Mouse (Mus musculus): ENCODE data around the gene Pou4f2.

Gene Pou4f2

DNA sequence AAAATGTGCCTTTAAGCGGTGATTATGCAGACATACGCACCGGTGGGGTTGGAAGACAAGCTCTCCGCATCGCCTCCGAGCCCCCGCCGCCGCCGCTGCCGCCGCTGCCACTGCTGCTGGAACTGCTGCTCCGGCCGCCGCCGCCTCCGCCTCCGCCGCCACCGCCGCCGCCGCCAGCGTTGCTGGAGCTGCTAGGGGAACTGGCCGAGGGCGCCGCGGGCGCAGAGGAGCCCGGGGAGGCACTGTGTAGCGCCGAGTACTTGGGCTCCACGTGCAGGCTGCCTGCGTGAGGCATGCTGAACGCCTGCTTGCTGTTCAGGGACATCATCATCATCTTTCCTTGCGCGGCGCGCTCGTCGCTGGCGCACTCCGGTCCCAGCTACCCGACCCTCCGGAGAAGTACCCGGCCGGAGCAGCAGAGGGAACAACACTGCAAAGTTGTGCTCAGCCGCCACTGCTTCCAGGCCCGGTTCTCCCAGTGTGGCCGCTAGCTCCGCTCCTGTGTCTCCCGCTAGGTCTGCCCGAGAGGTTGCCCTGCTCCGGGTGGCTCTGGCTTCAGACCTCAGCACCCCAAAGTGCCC is at the start of gene Pou4f2:
Pou4f2 (minus strand) TSS at position 575 of the 581 bp plus-strand sequence.
- no peak for DNase-seq

- no peak for DNase-seq
Observed at GRCm38 (mm10) chr8:78477051-78477829, 40.8 kb upstream of the Pou4f2 start.

- DNase-seq: no peak
Observed at GRCm38 (mm10) chr8:78467889-78468288, 31.4 kb upstream of the Pou4f2 start.

- no peak for DNase-seq
Observed at GRCm38 (mm10) chr8:78463941-78464340, 27.5 kb upstream of the Pou4f2 start.

DNA sequence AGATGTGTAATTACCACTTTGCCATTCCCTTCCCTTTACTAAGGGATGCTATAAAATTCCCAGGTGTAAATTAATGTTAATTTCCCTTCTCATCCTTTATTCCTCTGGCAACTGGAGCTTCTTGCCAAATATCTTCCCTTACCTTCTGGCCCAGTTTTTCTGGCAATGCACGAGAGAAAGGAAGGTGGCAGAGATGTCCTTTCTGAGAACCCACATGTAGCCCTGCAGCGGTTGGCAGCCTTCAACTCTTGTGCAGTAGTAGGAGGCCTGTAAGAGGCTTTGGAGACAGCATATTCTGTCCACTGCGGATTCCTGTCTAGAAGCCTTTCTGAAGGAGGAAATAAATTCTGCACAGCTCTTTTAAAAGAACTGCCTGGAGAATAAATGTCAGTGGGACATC is 20.0 kb upstream of the Pou4f2 start:
- no peak for DNase-seq

- no peak for DNase-seq
Observed at GRCm38 (mm10) chr8:78442781-78443180, 6.3 kb upstream of the Pou4f2 start.

DNA sequence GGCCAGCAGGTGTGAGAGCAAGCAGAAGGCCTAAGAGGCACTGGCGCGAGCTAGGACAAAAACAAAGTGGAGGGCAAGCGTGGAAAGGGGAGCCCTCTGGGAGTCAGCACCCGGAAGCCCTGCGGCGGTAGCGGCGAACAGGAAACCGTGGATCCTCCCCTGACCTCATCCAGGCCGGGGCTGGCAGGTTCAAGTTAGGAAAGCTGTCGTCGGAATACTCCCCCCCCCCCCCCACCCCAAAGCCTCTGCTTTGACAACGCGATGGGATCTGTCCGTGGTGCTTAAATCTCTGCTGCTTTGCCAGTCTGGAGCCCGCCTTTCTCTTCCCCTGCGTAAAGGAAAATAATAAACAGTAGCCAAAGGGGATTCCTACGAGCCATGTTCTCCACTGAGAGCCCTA is 1.7 kb upstream of the Pou4f2 start:
- no peak for DNase-seq

DNA sequence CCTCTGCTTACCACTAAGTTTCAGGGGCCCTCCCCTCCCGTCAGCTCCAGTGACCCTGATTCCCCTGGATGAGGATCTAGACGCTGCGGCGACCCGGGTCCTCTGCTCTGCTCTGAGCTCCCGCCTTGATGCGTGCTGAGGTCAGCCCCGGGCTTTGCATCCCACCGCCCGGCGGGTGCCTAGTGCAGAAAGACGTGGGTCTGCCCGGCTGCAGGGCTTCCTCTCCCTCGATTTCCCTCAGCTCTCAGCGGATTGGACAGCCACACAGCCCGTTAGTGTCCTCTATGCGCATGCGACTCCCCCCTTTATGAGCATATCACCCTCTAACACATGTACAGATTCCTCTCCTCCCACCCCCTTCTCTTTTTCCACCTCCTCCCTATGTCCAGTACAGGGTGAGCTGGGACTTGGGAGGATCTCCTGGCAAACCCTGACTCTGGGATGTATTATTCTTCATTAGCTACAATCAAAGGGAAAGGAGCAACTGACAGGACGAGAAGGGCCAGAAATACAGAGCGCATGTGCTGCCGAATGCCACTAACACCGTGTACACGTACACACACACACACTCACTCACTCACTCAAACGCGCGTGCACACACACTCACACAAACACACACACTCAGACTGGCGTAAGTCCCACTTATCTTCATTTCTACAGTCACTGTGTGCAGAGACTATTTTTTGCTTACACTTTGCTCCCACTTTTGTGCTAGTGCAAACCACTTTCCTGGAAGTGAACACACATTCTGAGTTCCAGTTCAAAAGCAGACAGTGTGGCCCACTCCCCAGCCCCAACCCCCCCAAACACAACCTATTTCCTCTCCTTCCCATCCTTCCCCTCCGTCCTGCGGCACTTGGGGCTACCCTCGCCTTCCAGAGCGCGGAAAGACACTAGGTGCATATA is 948 bp upstream of the Pou4f2 start:
- no peak for DNase-seq

DNA sequence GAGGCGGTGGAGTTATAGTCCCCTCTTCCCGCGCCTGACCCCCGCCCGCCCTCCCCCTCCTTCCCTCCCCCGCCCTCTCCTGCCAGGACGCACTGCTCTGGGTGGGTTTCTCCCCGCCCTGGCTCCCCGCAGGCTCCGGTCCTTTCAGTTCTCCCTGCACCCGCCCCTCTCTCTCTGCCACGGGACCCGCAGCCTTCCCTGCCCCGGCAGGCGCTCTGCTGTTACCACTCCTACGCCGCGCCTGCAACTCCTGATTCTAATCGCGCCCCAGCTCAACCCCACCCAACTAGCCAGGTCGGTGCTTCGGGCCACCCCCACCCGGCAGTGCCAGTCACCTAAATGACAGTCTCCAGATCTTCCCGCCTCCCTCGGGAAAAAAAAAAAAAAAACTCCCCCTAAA is 216 bp upstream of the Pou4f2 start:
- no peak for DNase-seq

DNA sequence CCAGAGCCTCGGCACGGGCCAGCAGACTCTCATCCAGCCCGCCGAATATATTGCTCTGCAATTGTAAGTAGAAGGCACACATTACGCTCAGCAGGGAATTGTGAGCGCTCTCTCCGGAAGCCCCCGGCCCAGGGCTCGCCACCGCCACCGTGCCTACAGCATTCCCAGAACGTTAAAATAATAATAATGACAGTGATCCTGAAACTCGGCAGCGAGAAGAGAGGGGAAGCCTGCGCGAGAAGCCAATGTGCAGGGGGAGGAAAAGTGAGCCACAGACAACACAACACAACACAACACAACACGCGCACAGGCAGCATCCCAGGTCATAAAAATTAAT is 853 bp downstream of the Pou4f2 start:
- no peak for DNase-seq

DNA sequence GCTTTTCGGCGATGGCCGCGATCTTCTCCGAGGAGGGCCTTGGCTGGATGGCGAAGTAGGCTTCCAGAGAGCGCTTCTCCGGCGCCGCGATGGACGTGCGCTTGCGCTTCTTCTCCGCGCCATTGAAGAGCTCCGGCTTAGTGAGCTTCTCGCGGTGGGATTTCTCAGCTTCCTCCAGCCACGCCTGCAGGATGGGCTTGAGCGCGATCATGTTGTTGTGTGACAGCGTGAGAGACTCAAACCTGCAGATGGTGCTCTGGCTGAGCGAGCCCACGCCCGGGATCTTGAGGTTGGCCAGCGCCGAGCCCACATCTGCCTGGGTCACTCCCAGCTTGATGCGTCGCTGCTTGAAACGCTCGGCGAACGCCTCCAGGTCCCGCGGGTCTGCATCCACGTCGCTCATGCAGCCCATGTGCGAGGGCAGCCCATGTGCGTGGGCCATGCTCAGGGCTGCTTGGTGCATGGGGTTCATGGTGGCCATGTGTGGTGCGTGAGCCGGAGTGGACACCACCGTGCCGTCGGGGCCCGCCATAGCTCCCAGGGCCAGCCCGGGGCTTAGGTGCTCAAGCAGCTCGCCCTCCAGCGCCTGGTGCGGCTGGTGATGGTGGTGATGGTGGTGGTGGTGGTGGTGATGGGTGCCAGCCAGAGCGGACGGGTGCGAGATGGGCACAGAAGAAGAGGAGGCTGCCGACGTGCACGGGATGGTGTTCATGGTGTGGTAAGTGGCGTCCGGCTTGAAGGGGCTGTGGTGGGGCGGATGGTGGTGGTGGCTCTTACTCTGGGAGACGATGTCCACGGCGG is 1.4 kb downstream of the Pou4f2 start:
- no peak for DNase-seq

GRCm38 (mm10) chr8:78434340-78434739 is 2.1 kb downstream of the Pou4f2 start:
- no peak for DNase-seq

DNA sequence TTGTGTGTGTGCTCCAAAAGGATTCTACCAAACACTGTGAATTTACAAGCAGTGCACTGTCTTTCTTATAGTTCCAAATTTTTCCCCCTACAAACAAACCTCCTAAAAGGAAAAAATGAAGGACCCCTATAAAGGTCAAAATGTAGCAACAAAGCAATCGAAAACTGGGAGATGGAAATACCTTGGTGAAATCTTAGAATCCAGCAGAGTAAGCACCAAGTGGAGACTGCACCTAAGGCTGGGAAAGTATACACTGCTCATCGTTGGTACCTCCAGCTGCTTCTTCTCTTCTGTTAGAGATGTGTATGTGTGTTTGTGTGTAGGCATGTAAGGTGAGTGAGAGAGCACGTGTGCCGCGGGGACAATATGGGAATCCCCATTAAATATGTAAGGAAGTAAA is 3.1 kb downstream of the Pou4f2 start:
- no peak for DNase-seq

DNA sequence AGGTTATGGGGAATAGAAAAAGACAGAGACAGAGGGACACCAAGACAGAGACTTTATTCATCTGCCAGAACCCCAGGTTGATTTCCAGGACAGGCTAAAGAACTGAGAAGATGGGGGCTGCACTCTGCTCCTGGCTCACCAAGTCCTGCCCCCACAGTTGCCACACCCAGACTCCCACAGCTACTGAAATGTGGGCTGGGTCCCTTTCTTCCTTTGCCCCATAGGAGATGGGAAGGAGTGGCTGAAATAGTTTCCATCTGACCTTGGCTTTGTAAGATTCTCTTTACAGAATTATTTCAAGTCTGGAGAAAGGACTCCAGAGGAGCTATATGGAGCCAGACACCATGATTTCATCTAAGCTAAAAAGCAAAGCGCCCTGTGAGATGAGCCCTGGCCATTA is 4.0 kb downstream of the Pou4f2 start:
- DNase-seq: no peak

GRCm38 (mm10) chr8:78431356-78431755 is 5.1 kb downstream of the Pou4f2 start:
- no peak for DNase-seq

- no peak for DNase-seq
Observed at GRCm38 (mm10) chr8:78428148-78428547, 8.3 kb downstream of the Pou4f2 start.

DNA sequence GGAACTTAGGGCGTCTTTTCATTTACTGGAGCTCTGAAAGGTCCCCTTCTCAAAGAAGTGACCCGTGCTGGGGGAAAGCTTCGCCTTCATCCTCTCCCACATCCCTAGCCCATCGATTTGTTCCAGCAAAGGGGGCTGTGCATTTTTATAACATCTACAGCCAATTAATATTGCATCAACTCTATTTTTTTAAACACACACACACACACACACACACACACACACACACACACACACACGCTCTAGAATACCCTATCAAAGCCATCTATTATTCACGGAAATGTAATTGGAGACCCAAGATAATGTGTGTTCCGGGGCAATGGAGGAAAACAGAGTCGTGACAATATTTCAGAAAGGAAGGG is 8.7 kb downstream of the Pou4f2 start:
- DNase-seq: no peak

- DNase-seq: no peak
Observed at GRCm38 (mm10) chr8:78426875-78427768, 9.3 kb downstream of the Pou4f2 start.

GRCm38 (mm10) chr8:78426455-78426854 is 10.0 kb downstream of the Pou4f2 start:
- no peak for DNase-seq

- no peak for DNase-seq
Observed at GRCm38 (mm10) chr8:78423937-78424336, 12.5 kb downstream of the Pou4f2 start.

GRCm38 (mm10) chr8:78420101-78420503 is 16.3 kb downstream of the Pou4f2 start:
- no peak for DNase-seq

DNA sequence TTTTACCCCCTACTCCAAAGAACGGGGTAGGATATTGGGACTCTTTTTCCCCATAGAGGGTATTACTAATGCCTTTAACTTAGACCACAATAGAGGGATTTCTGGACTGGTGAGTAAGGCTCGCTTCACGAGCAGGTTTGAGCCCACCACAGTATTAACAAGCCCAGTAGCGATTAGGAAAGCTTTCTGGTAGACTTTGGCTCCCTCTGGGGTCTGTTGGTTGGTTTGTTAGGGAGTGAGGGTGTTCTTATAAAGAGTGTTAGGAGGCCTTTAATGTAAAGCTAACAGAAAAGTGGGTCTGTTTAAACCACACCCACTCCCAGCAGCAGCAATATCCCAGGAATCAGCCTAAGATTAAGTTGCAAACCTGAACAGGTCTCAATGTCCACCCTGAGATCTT is 17.2 kb downstream of the Pou4f2 start:
- no peak for DNase-seq

Data from cerebellum, adult 9-11 months (tissue).